Mouse (Mus musculus): ENCODE results near the gene Dcx. TPM values are rescaled to one million over a fixed set of nuclear protein-coding genes. Genes with fewer than 3 reads are reported as not detected.

The Dcx gene
- 220 and 266 TPM in 2 replicates for polyA plus RNA-seq (2016; fragmentation: Nextera tagmentation; extraction: Ambion mirVana)

- H3K36me3 ChIP-seq, result no peaks in the 10 kb centered on the region
- no peaks in the 10 kb centered on the region for H3K4me1 ChIP-seq
- 37% methylated on average over 8 of the region's 8 CpGs for WGBS
- H3K4me2 ChIP-seq (replicated peaks), result peak within 1 kb of the TSS; percentile 44; the same call in 1 of the 2 replicates
- H3K9ac ChIP-seq, result peak within 1 kb of the TSS; percentile 65
- no peaks in the 10 kb centered on the region for H3K27me3 ChIP-seq
- H3K9me3 ChIP-seq (replicated peaks), result no peaks in the 10 kb centered on the region
- peak within 1 kb of the TSS; percentile 42 for H3K4me3 ChIP-seq
- ATAC-seq (ENCODE audit: low FRiP score), result peak; percentile 73
- peak within 1 kb of the TSS; percentile 88 for H3K27ac ChIP-seq
Measured at GRCm38 (mm10) chrX:143932958-143933357, at the start of gene Dcx. Dcx (minus strand) TSS chrX:143933311.

- ATAC-seq (ENCODE audit: low FRiP score), result peak; percentile 58; the same call in 1 of the 2 replicates
- Histone ChIP-seq H3K27me3 (no peaks in the 10 kb centered on the region), H3K4me1 (no peaks in the 10 kb centered on the region), H3K9ac (no peak overlapping the region), H3K4me2 (replicated peaks) (no peak overlapping the region), H3K9me3 (replicated peaks) (no peaks in the 10 kb centered on the region), H3K27ac (no peak overlapping the region), H3K4me3 (no peak overlapping the region), H3K36me3 (no peaks in the 10 kb centered on the region)
- WGBS, result 51% methylated on average over 6 of the region's 6 CpGs
Measured at GRCm38 (mm10) chrX:143966249-143966648, 33.1 kb upstream of the Dcx start.

- WGBS, result 77% methylated on average over 2 of the region's 2 CpGs
- Histone ChIP-seq H3K9me3 (replicated peaks) (no peaks in the 10 kb centered on the region), H3K36me3 (no peaks in the 10 kb centered on the region), H3K4me3 (no peak overlapping the region), H3K9ac (no peak overlapping the region), H3K4me1 (no peaks in the 10 kb centered on the region), H3K4me2 (replicated peaks) (0 out of 2 replicates have a peak overlapping the region, but pooled peaks have one; percentile 15), H3K27ac (no peak overlapping the region), H3K27me3 (no peaks in the 10 kb centered on the region)
- no peak for ATAC-seq (ENCODE audit: low FRiP score)
Measured at GRCm38 (mm10) chrX:143933671-143934070, 560 bp upstream of the Dcx start.

GRCm38 (mm10) chrX:143932530-143932929 lies 581 bp downstream of the Dcx start:
- peak overlapping the region; percentile 65 for H3K9ac ChIP-seq
- no peaks in the 10 kb centered on the region for H3K27me3 ChIP-seq
- H3K27ac ChIP-seq, result peak overlapping the region; percentile 88
- no peaks in the 10 kb centered on the region for H3K4me1 ChIP-seq
- no peaks in the 10 kb centered on the region for H3K9me3 ChIP-seq (replicated peaks)
- ATAC-seq (ENCODE audit: low FRiP score), result peak; percentile 49; the same call in 1 of the 2 replicates
- WGBS, result 40% methylated on average over 1 of the region's 1 CpGs
- H3K4me2 ChIP-seq (replicated peaks), result 0 out of 2 replicates have a peak overlapping the region, but pooled peaks have one; percentile 44
- H3K4me3 ChIP-seq, result peak overlapping the region; percentile 42
- no peaks in the 10 kb centered on the region for H3K36me3 ChIP-seq

- peak overlapping the region; percentile 88 for H3K27ac ChIP-seq
- no peaks in the 10 kb centered on the region for H3K36me3 ChIP-seq
- 42% methylated on average over 6 of the region's 6 CpGs for WGBS
- peak overlapping the region; percentile 65 for H3K9ac ChIP-seq
- peak overlapping the region; percentile 42 for H3K4me3 ChIP-seq
- H3K9me3 ChIP-seq (replicated peaks), result no peaks in the 10 kb centered on the region
- ATAC-seq (ENCODE audit: low FRiP score), result peak; percentile 78
- peak overlapping the region; percentile 44 for H3K4me2 ChIP-seq (replicated peaks)
- 0 out of 2 replicates have a peak, but pooled peaks cover 3% of the 10 kb centered on the region for H3K4me1 ChIP-seq
- H3K27me3 ChIP-seq, result no peaks in the 10 kb centered on the region
Measured at GRCm38 (mm10) chrX:143931400-143932185, 1.5 kb downstream of the Dcx start.

GRCm38 (mm10) chrX:143922070-143922469 lies 11.0 kb downstream of the Dcx start:
- Histone ChIP-seq H3K27me3 (no peaks in the 10 kb centered on the region), H3K27ac (no peak overlapping the region), H3K4me2 (replicated peaks) (no peak overlapping the region), H3K4me3 (no peak overlapping the region), H3K9ac (no peak overlapping the region), H3K9me3 (replicated peaks) (no peaks in the 10 kb centered on the region), H3K4me1 (0 out of 2 replicates have a peak, but pooled peaks cover 6% of the 10 kb centered on the region), H3K36me3 (no peaks in the 10 kb centered on the region)
- no peak for ATAC-seq (ENCODE audit: low FRiP score)
- WGBS, result 81% methylated on average over 5 of the region's 5 CpGs

- Histone ChIP-seq H3K27me3 (no peaks in the 10 kb centered on the region; the same call in none of the 2 replicates), H3K9me3 (replicated peaks) (no peaks in the 10 kb centered on the region), H3K4me2 (replicated peaks) (no peak overlapping the region; the same call in 1 of the 2 replicates), H3K27ac (peak overlapping the region; percentile 78), H3K4me3 (no peak overlapping the region), H3K36me3 (no peaks in the 10 kb centered on the region), H3K4me1 (peaks cover 16% of the 10 kb centered on the region), H3K9ac (no peak overlapping the region)
- WGBS, result 45% methylated on average over 3 of the region's 3 CpGs
- ATAC-seq (ENCODE audit: low FRiP score), result peak; percentile 88
Measured at GRCm38 (mm10) chrX:143906699-143907471, 26.2 kb downstream of the Dcx start.

- H3K27ac ChIP-seq, result no peak overlapping the region
- no peaks in the 10 kb centered on the region for H3K36me3 ChIP-seq
- no peak overlapping the region for H3K4me2 ChIP-seq (replicated peaks)
- peaks cover 16% of the 10 kb centered on the region for H3K4me1 ChIP-seq
- peaks cover 3% of the 10 kb centered on the region for H3K27me3 ChIP-seq
- WGBS, result 24% methylated on average over 2 of the region's 2 CpGs
- H3K9ac ChIP-seq, result no peak overlapping the region
- no peaks in the 10 kb centered on the region for H3K9me3 ChIP-seq (replicated peaks)
- H3K4me3 ChIP-seq, result no peak overlapping the region
- no peak for ATAC-seq (ENCODE audit: low FRiP score)
Measured at GRCm38 (mm10) chrX:143904689-143905088, 28.4 kb downstream of the Dcx start.

- H3K27me3 ChIP-seq, result peaks cover 3% of the 10 kb centered on the region; the same call in 1 of the 2 replicates
- H3K36me3 ChIP-seq, result no peaks in the 10 kb centered on the region
- peak overlapping the region; percentile 84 for H3K27ac ChIP-seq
- no peaks in the 10 kb centered on the region for H3K9me3 ChIP-seq (replicated peaks)
- peak overlapping the region; percentile 27 for H3K4me2 ChIP-seq (replicated peaks)
- H3K4me1 ChIP-seq, result peaks cover 9% of the 10 kb centered on the region; the same call in 1 of the 2 replicates
- peak overlapping the region; percentile 38; the same call in 1 of the 2 replicates for H3K9ac ChIP-seq
- H3K4me3 ChIP-seq, result no peak overlapping the region
- peak; percentile 83 for ATAC-seq (ENCODE audit: low FRiP score)
- 35% methylated on average over 8 of the region's 8 CpGs for WGBS
Measured at GRCm38 (mm10) chrX:143902300-143902699, 30.8 kb downstream of the Dcx start.

GRCm38 (mm10) chrX:143897363-143898285 lies 35.5 kb downstream of the Dcx start:
- H3K9me3 ChIP-seq (replicated peaks), result no peaks in the 10 kb centered on the region
- H3K27ac ChIP-seq, result peak overlapping the region; percentile 62
- peaks cover 6% of the 10 kb centered on the region; the same call in 1 of the 2 replicates for H3K27me3 ChIP-seq
- no peaks in the 10 kb centered on the region for H3K36me3 ChIP-seq
- no peak for ATAC-seq (ENCODE audit: low FRiP score)
- H3K4me1 ChIP-seq, result 0 out of 2 replicates have a peak, but pooled peaks cover 3% of the 10 kb centered on the region
- 59% methylated on average over 7 of the region's 7 CpGs for WGBS
- no peak overlapping the region for H3K9ac ChIP-seq
- no peak overlapping the region for H3K4me2 ChIP-seq (replicated peaks)
- H3K4me3 ChIP-seq, result no peak overlapping the region

- no peaks in the 10 kb centered on the region for H3K36me3 ChIP-seq
- no peak overlapping the region for H3K27ac ChIP-seq
- H3K4me3 ChIP-seq, result no peak overlapping the region
- peak; percentile 55; the same call in 1 of the 2 replicates for ATAC-seq (ENCODE audit: low FRiP score)
- WGBS, result 80% methylated on average over 5 of the region's 5 CpGs
- H3K9me3 ChIP-seq (replicated peaks), result no peaks in the 10 kb centered on the region
- H3K9ac ChIP-seq, result no peak overlapping the region
- H3K27me3 ChIP-seq, result peaks cover 6% of the 10 kb centered on the region; the same call in 1 of the 2 replicates
- no peak overlapping the region for H3K4me2 ChIP-seq (replicated peaks)
- 0 out of 2 replicates have a peak, but pooled peaks cover 3% of the 10 kb centered on the region for H3K4me1 ChIP-seq
Measured at GRCm38 (mm10) chrX:143896936-143897335, 36.2 kb downstream of the Dcx start.

Data from hindbrain, embryonic 12.5 days (tissue).